Mouse (Mus musculus): ENCODE results near the gene Plrg1.

- TF ChIP-seq GATA1 (IDR thresholded peaks at IDR 0.05; ENCODE audit: borderline replicate concordance, low read length) (no peak), FLI1 (IDR thresholded peaks at IDR 0.05; ENCODE audit: low read length) (no peak)
These were observed 45.0 kb upstream of the Plrg1 start for GRCm38 (mm10) chr3:83010291-83010690.
